ENCODE assay signal across 11 mouse cellular contexts in the genomic region with DNA sequence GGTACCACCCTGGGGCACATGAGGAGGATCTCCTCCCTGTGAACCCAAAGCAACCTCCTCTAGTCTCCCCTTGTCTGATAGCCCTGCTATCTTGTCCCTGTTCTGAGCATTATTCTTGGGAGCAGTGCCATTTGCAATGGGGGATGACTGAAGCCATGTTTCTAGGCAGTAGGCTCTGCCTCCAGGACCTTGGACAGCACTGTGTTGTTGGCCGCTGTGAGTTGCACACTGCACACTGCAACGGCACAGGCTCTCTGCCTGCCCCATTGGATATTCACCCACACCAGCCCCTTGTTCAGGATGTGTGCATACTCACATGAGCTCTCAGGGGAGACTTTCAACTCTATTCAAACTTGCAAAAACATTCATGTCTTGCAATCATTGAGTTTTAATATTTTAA.
DNase-seq lines count a peak whose midpoint lies in the region; ATAC-seq and TF ChIP-seq lines count a peak whose summit lies in the region.
"Had no signal": no experiment of that assay in that cellular context is flagged by ENCODE, and none has a peak within 500 bp of the region (broad histone marks: within the 10 kb centered on the region; RNA-seq: fewer than 3 reads in every experiment).

No protein-coding gene starts in this region.

- H3K36me3 ChIP-seq in liver, postnatal 0 days (replicated peaks; ENCODE audit: insufficient read depth, low read length): no peaks in the 10 kb centered on the region
- H3K36me3 ChIP-seq in limb, embryonic 14.5 days (ENCODE audit: control insufficient read depth, insufficient read depth, low read length): no peaks in the 10 kb centered on the region

- no peak overlapping the region for H3K4me3 ChIP-seq in liver, postnatal 0 days (ENCODE audit: low read depth, low read length)
- H3K4me3 ChIP-seq in limb, embryonic 14.5 days (replicated peaks; ENCODE audit: low read length): no peak overlapping the region
- H3K4me3 ChIP-seq: left cerebral cortex, adult 2 months had no signal

- no peak for ATAC-seq in liver, postnatal 0 days
- no peak for ATAC-seq in limb, embryonic 14.5 days (ENCODE audit: low FRiP score, low read depth)

- no peaks in the 10 kb centered on the region for H3K27me3 ChIP-seq in liver, postnatal 0 days (ENCODE audit: insufficient read depth, low read length)
- no peaks in the 10 kb centered on the region for H3K27me3 ChIP-seq in limb, embryonic 14.5 days (ENCODE audit: control insufficient read depth, insufficient read depth, low read length)

- TF ChIP-seq CTCF in liver, postnatal 0 days (IDR thresholded peaks at IDR 0.05; ENCODE audit: low read depth): no peak

- TF ChIP-seq POLR2A in limb, embryonic 14.5 days (IDR thresholded peaks at IDR 0.05; ENCODE audit: borderline replicate concordance, extremely low read depth, insufficient read depth, insufficient read length): no peak

- 12% methylated on average over 2 of the region's 2 CpGs for WGBS in liver, postnatal 0 days (ENCODE audit: insufficient replicate concordance)
- 3% methylated on average over 2 of the region's 2 CpGs for WGBS in limb, embryonic 14.5 days

- TF ChIP-seq EP300 in liver, postnatal 0 days (IDR thresholded peaks at IDR 0.05; ENCODE audit: low read depth): no peak

- H3K9ac ChIP-seq in liver, postnatal 0 days (replicated peaks): no peak overlapping the region
- H3K9ac ChIP-seq in limb, embryonic 14.5 days (ENCODE audit: low read depth, low read length, severe bottlenecking): no peak overlapping the region

- no peak overlapping the region for H3K27ac ChIP-seq in liver, postnatal 0 days (ENCODE audit: low read depth)
- H3K27ac ChIP-seq in limb, embryonic 14.5 days (replicated peaks; ENCODE audit: low read depth, low read length): no peak overlapping the region
- H3K27ac ChIP-seq: left cerebral cortex, adult 2 months had no signal

- H3K4me1 ChIP-seq in liver, postnatal 0 days (ENCODE audit: insufficient read depth): no peaks in the 10 kb centered on the region
- no peaks in the 10 kb centered on the region for H3K4me1 ChIP-seq in limb, embryonic 14.5 days (ENCODE audit: control insufficient read depth, insufficient read depth, low read length)

- DNase-seq in adrenal gland, postnatal 25 days: peak; percentile 14
- no peak for DNase-seq in adrenal gland, postnatal 4 days (ENCODE audit: low spot score in 2 of 2)
- peak; percentile 32 for DNase-seq in liver
- DNase-seq in liver, postnatal 0 days: no peak
- peak; percentile 6 for DNase-seq in c-Kit-positive CD71-negative TER-119-negative erythroid progenitor cells, embryonic 14.5 days (ENCODE audit: low read depth)
- DNase-seq in limb, embryonic 14.5 days (ENCODE audit: low spot score): peak; percentile 79
- no peak for DNase-seq in right cerebral cortex, postnatal 10 days (ENCODE audit: low spot score in 2 of 2)
- no peak for DNase-seq in urinary bladder, postnatal 4 days (ENCODE audit: low spot score in 2 of 2)
- DNase-seq: cerebellum, postnatal 14 days; lung, postnatal 36 days had no signal

- no peaks in the 10 kb centered on the region for H3K9me3 ChIP-seq in liver, postnatal 0 days (ENCODE audit: low read length)
- H3K9me3 ChIP-seq in limb, embryonic 14.5 days (ENCODE audit: control insufficient read depth, low read length): no peaks in the 10 kb centered on the region

- no peak overlapping the region for H3K4me2 ChIP-seq in liver, postnatal 0 days (ENCODE audit: low read depth, low read length)
- no peak overlapping the region for H3K4me2 ChIP-seq in limb, embryonic 14.5 days (replicated peaks; ENCODE audit: low read depth, low read length, severe bottlenecking)

Comparison
In these comparisons a context has a peak if more than half of its experiments do, and no peak if none do; other contexts are left out.
1. DNase-seq: peak in adrenal gland, postnatal 25 days (single experiment), liver (single experiment), c-Kit-positive CD71-negative TER-119-negative erythroid progenitor cells, embryonic 14.5 days (single experiment) and limb, embryonic 14.5 days (single experiment); none in adrenal gland, postnatal 4 days (0 of 2), liver, postnatal 0 days (single experiment), right cerebral cortex, postnatal 10 days (0 of 2) and urinary bladder, postnatal 4 days (0 of 2).